Mouse (Mus musculus) brain, embryonic 14.5 days (tissue): ENCODE measurements around the gene Pde5a.

Experiments used
- CTCF ChIP-seq: fragments of 200-500 bp; IDR thresholded peaks from 2 replicates; pipeline ENCODE4 v1.5.1; 2012; ENCODE audit warnings: inconsistent platforms, mild to moderate bottlenecking, moderate library complexity, borderline replicate concordance; ENCODE audit not compliant: insufficient read depth, insufficient read length; ENCODE audit errors: extremely low read depth
- POLR2A ChIP-seq: fragments of 200-500 bp; IDR thresholded peaks from 2 replicates; pipeline ENCODE4 v1.6.1; 2012; ENCODE audit warnings: mild to moderate bottlenecking, inconsistent platforms, borderline replicate concordance; ENCODE audit not compliant: poor library complexity, insufficient read depth, insufficient read length, severe bottlenecking; ENCODE audit errors: extremely low read depth

- no peak for TF ChIP-seq CTCF
- TF ChIP-seq POLR2A: no peak
These were observed 47.9 kb upstream of the Pde5a start for GRCm38 (mm10) chr3:122680851-122681250.
